Mouse (Mus musculus) spleen, adult 2 months (tissue): ENCODE results near the gene Spag9. TPM values are rescaled to one million over a fixed set of nuclear protein-coding genes. Genes with fewer than 3 reads are reported as not detected.

Experiments used
- DNase-seq, 2 experiments: peaks; one replicate each; pipeline versions ENCODE4 v3.0.0 to v3.0.0-alpha.2; 2012 to 2021; ENCODE audit warnings: low spot score in 2 of 2, low read depth in 1 of 2
- H3K27ac ChIP-seq: fragments of 200-500 bp; 2 replicates; pipeline ENCODE4 v1.5.1; 2012; ENCODE audit warnings: low read length, inconsistent platforms; ENCODE audit not compliant: insufficient read depth
- H3K27me3 ChIP-seq: fragments of 200-500 bp; 2 replicates; pipeline ENCODE4 v1.6.1; 2012; ENCODE audit warnings: mild to moderate bottlenecking, moderate library complexity, low read length, inconsistent platforms; ENCODE audit not compliant: control insufficient read depth, insufficient read depth
- H3K36me3 ChIP-seq: fragments of 200-500 bp; 2 replicates; pipeline ENCODE4 v1.6.1; 2012; ENCODE audit warnings: mild to moderate bottlenecking, low read length, inconsistent platforms; ENCODE audit not compliant: control insufficient read depth, insufficient read depth
- H3K4me1 ChIP-seq: fragments of 200-500 bp; 2 replicates; pipeline ENCODE4 v1.6.1; 2011; ENCODE audit warnings: inconsistent platforms; ENCODE audit not compliant: control insufficient read depth, insufficient read depth, insufficient read length
- H3K4me3 ChIP-seq: fragments of 200-500 bp; 2 replicates; pipeline ENCODE4 v1.5.1; 2011; ENCODE audit warnings: mild to moderate bottlenecking, inconsistent platforms; ENCODE audit not compliant: insufficient read depth, insufficient read length; ENCODE audit errors: extremely low read depth
- CTCF ChIP-seq: fragments of 200-500 bp; IDR thresholded peaks from 2 replicates; pipeline ENCODE4 v1.5.1; 2011; ENCODE audit warnings: mild to moderate bottlenecking, inconsistent platforms; ENCODE audit not compliant: insufficient read depth, insufficient read length, insufficient replicate concordance; ENCODE audit errors: extremely low read depth
- POLR2A ChIP-seq: fragments of 200-500 bp; IDR thresholded peaks from 2 replicates; pipeline ENCODE4 v1.6.1; 2011; ENCODE audit warnings: low read depth, low read length, inconsistent platforms
- WGBS: fragments of 180-500 bp; shearing (Covaris S2); methylation state at CpG from one replicate; pipeline ENCODE4 v1.1.7; 2018; 5-methylcytosine and 5-hydroxymethylcytosine counted together
- polyA plus RNA-seq: library from polyadenylated mRNA; depleted of rRNA; stranded (reverse); fragments of >200 nt; gene quantifications from 2 replicates; pipeline ENCODE4 v1.2.3, GENCODE M21; 2012

Spag9 gene
- polyA plus RNA-seq, 1 experiment, result 14.8 TPM

DNA sequence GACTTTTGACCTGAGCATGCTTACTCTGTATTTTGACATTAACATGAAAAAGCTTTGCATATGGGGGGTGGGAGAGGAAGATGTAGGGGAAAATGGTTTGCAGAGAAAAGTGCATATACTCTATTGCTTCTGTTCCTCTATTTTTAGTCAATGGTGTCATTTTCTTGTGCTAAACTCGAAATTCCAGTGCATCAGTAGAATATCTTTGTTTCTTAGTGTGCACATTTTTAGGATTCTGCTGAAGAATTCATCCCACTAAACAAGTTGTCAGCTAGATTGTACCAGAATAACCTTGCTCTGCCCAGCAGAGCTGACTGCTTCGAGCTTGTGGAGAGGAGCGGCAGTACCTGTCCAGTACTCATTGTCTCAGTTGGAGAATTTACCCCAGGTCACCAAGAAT lies 124.8 kb downstream of the Spag9 start:
- H3K27ac ChIP-seq, result no peak overlapping the region

DNA sequence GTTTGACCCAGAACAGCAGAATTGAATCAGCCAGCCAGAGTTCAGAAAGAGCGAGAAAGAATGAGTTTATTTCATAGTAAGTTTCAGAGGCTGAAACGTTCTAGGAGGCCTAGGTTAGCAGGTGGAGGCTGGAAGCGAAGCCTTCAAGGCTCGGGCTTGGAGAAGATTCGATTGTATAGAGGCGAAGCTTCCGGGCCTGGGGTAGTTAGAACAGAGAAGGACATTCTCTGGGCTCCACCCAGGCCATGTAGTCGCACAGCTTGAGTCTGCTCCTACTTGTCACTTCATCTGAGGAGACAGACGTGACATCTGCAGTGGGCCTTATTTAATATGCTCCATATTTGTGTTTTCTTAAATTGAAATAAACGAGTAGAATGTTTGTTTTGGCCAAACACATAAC lies 125.6 kb downstream of the Spag9 start:
- TF ChIP-seq POLR2A, result no peak
- TF ChIP-seq CTCF, result no peak
- peaks cover 14% of the 10 kb centered on the region for H3K36me3 ChIP-seq
- H3K4me1 ChIP-seq, result no peaks in the 10 kb centered on the region
- H3K4me3 ChIP-seq, result no peak overlapping the region
- no peaks in the 10 kb centered on the region for H3K27me3 ChIP-seq
- H3K27ac ChIP-seq, result no peak overlapping the region
- WGBS, result 95% methylated on average over 10 of the region's 10 CpGs
- DNase-seq, result no peak

More for the DNA sequence above, 124.8 kb downstream of the Spag9 start:
- no peak overlapping the region for H3K4me3 ChIP-seq
- no peaks in the 10 kb centered on the region for H3K4me1 ChIP-seq
- peaks cover 14% of the 10 kb centered on the region for H3K36me3 ChIP-seq
- TF ChIP-seq POLR2A (no peak), CTCF (no peak)
- no peaks in the 10 kb centered on the region for H3K27me3 ChIP-seq
- 88% methylated on average over 3 of the region's 3 CpGs for WGBS
- no peak for DNase-seq

DNA sequence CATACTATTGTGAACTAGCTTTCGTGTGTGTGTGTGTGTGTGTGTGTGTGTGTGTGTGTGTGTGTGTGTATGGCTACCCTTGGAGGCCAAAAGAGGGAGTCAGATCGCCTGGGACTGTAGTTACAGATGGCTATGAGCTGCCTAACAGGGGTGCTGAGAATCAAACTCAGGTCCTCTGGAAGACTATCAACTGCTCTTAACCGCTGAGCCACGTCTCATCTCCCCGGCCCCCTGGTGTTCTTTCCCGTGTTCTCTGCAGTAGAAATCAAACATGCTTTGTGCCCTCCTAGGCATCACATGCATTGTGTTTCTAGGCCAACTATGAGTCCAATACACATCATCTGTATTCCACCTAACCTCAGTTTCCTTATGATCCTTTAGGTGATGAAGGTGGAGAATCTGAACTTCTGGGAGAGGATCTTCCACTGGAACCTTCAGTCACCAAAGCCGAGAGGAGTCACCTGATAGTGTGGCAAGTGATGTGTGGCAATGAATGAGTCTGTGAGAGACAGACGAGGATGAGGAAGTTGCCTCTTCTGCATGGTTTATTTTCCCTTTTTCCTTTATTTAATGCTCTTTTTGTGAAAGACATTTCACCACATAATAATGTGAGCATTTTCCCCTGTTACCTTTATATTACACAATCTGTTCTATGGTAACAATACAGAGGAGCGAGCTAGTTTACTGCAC lies 126.6 kb downstream of the Spag9 start:
- no peak for DNase-seq
- Histone ChIP-seq H3K27ac (no peak overlapping the region), H3K4me3 (no peak overlapping the region), H3K4me1 (no peaks in the 10 kb centered on the region), H3K36me3 (peaks cover 13% of the 10 kb centered on the region), H3K27me3 (no peaks in the 10 kb centered on the region)
- 89% methylated on average over 9 of the region's 9 CpGs for WGBS
- no peak for TF ChIP-seq POLR2A
- TF ChIP-seq CTCF, result no peak

DNA sequence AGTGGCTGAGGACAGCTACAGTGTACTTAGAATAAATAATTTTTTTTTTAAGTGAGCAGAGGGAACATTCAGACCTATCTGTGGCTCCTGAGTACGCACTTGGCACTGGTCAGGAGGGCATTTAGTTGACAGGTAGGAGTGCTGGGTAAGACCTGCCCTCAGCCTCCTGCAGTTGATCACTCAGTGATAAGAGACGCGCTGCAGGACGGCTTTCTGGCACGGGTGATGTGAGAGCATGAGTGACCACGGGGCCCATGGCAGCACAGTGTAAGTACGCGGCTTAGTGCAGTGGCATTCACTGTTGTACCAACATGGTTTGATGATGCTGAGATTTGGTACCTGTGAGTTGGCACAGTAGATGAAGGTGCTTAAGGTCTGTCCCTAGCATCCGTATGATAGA lies 130.8 kb downstream of the Spag9 start:
- H3K4me1 ChIP-seq, result no peaks in the 10 kb centered on the region
- no peak for TF ChIP-seq POLR2A
- TF ChIP-seq CTCF, result no peak
- DNase-seq, result no peak
- H3K27me3 ChIP-seq, result no peaks in the 10 kb centered on the region
- WGBS, result 95% methylated on average over 9 of the region's 9 CpGs
- H3K27ac ChIP-seq, result no peak overlapping the region
- H3K36me3 ChIP-seq, result peaks cover 8% of the 10 kb centered on the region
- H3K4me3 ChIP-seq, result no peak overlapping the region

DNA sequence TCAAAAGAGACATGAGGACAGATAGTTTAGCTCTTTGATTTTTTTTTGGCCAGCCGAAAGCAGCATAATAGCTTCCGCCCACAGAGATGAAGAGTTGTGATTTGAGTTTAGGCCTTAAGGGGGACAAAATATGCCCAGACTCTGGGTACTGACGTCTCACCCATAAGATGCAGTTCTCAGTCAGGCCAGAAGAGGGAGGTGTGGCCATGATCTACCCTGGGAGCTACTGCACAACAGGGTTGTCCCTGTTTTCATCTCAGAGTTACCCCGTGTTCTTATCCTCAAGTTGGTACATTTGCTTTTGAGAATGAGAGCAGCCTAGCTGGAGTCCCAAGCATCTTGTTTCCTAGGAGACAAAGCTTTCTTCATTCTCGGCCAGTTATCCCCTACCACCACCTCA lies 132.1 kb downstream of the Spag9 start:
- DNase-seq, result peak; percentile 56 to 62
- Histone ChIP-seq H3K36me3 (peaks cover 3% of the 10 kb centered on the region; the same call in 1 of the 2 replicates), H3K4me3 (no peak overlapping the region), H3K27me3 (no peaks in the 10 kb centered on the region), H3K27ac (no peak overlapping the region), H3K4me1 (no peaks in the 10 kb centered on the region)
- TF ChIP-seq POLR2A (no peak), CTCF (peak; percentile 62; the same call in 1 of the 2 replicates)
- 48% methylated on average over 5 of the region's 5 CpGs for WGBS

DNA sequence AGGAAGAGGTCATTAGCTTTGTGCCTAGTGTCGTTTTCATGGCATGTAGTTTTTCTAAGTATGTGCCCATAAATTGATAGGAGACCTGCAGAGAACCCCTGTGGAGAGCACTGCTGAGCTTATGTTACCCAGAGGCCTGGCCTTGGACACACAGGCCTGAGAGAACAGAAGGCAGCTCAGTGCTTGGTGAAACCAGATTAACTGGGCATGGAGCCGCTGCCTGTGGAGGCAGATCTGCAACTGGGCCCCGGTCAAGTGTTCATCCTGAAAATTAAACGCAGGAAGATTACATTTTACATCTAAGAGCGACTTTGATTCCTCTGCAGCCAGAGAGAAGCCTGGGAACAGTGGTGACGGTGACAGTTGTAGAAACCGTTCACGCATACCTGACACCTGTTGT lies 132.6 kb downstream of the Spag9 start:
- H3K4me3 ChIP-seq, result no peak overlapping the region
- no peak for DNase-seq
- H3K27ac ChIP-seq, result no peak overlapping the region
- H3K27me3 ChIP-seq, result no peaks in the 10 kb centered on the region
- peaks cover 3% of the 10 kb centered on the region; the same call in 1 of the 2 replicates for H3K36me3 ChIP-seq
- H3K4me1 ChIP-seq, result no peaks in the 10 kb centered on the region
- 91% methylated on average over 8 of the region's 8 CpGs for WGBS
- TF ChIP-seq POLR2A (no peak), CTCF (no peak)

DNA sequence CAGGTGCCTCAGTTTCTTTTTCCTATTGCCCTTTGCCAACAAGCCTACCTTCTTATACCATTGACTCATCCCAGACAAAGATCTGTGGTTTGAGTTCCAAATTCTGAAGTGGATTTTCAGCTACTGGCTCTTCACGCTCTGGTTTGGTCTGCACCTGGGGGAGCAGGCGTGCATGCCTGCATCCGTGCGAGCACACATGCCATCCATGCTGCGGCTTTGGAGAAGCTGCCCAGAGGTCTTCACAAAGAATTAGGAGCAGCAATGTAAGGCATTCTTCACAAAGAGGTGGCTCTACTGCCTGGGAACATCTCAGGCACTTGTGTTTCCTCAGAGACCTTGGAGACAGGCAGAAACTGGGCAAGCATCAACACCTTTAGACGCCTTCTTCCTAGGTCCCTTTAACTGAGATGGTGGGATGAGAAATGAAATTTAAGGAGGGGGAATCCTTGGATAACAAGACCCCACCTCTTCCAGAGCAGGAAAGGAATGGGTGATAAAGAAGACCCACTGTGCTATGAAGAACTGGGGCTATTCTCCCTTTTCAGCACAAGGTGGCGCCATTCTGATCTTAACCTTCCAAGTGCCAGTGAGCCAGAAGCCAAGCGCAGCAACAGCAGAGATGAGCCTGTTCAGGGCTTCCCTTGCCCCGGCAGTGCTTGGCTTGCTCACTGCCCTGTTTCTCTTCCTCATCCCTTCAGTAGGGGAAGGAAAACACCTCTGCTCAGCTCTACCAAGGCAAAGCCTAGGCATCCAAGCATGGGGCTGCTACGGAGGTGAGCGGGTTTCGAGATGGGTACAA lies 133.6 kb downstream of the Spag9 start:
- Histone ChIP-seq H3K4me1 (no peaks in the 10 kb centered on the region), H3K4me3 (no peak overlapping the region), H3K27ac (no peak overlapping the region), H3K36me3 (no peaks in the 10 kb centered on the region), H3K27me3 (no peaks in the 10 kb centered on the region)
- 71% methylated on average over 12 of the region's 12 CpGs for WGBS
- DNase-seq, result peak; percentile 31 to 34
- no peak for TF ChIP-seq POLR2A
- TF ChIP-seq CTCF, result peak; percentile 57; the same call in 1 of the 2 replicates
